Mouse (Mus musculus) WW6 (cell line): ENCODE data around the gene Mfap3l.
"Not testable (repeated sequence)": the region's sequence is repeated elsewhere in the genome, so short reads cannot be mapped to it uniquely, and the experiment has no call there.

Experiments used
- DNase-seq: peaks from one replicate; pipeline ENCODE4 v3.0.0-alpha.2; 2013; ENCODE audit warnings: low read depth, low spot score

Gene Mfap3l

DNA sequence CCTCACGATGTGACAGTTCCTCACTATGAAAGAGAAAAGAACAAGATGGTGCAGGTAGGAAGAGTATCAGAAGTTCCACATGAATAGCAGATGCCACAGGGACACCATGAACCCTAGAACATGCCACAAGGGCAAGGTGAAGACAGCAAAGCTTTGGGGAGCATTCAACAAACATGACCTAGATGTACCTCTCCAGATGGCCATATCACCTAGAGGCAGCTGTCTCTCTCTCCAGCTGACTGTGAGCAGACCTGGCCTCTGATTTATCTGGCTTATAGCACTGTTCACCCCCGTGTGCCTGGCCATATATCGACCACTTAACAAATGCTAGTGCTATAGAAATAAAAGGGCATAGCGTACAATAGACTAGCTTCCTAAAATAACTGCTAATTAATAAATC is 17.5 kb downstream of the Mfap3l start:
- DNase-seq: no peak

DNA sequence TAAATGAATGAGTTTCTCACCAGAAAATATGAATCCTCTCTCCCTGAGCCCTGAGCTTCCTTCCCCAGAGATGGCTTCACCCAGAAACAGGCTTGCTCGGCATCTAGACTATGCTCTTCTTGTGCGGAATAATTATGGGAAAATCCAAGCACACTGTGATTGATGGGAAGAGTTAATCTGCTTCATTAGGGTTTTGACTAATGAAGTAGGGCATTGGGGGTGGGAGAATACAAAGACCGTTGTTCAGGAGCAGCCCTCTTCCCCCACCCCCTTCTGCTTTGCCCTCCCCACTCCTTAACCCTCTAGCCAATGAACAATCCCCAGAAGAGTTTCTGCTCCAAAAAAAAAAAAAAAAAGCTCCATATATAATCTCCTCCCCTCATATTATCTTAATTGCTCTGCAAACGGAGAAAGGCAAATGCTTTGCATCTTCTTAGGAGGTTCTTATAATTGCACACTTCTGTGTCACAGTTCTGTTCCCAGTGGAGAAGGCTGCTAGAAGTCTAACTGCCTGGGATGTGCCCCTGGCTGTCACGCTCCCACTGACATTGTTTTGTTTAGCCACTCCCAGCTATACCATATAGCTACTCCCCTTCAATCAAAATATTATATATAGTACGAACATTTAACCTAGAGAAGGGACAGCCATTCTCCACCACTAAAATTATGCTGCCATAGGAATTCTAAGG is 24.9 kb downstream of the Mfap3l start:
- no peak for DNase-seq

DNA sequence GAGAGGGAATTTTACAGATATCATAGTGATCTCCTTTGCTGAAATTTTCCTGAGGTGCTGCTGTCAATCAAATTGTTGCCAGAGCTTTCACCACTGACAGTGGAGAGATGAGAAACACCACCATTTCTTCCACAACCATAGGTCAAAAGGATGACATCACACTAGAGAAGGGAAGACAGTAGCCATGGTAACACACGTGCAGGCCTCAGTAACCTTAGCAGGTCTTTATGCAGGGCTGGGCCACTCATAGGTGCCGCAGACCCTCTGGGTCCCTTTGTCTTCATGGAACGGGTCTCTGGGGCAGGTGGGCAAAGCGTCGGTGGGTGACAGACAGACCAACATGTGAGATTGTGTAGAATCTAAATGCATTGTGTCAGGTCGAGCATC is 25.5 kb downstream of the Mfap3l start:
- DNase-seq: no peak

DNA sequence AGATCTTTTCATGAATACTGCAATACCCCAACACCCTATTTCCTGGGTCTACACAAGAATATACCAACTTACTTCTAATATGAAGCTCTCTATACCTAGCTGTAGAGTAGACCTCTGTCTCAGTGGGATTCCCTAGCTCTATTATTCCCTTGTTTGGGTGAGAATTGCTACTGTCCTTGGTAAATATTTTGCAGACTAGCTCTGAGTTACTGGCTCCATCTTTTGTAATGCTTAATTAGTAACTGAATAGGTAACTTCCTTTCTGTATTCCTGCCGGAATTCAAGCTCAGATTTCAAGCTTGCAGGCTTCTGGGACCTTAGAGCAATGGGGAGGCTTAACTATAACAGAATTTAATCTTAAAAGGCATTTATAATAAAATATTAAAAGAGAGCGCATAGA is 26.1 kb downstream of the Mfap3l start:
- DNase-seq: not testable (repeated sequence)

DNA sequence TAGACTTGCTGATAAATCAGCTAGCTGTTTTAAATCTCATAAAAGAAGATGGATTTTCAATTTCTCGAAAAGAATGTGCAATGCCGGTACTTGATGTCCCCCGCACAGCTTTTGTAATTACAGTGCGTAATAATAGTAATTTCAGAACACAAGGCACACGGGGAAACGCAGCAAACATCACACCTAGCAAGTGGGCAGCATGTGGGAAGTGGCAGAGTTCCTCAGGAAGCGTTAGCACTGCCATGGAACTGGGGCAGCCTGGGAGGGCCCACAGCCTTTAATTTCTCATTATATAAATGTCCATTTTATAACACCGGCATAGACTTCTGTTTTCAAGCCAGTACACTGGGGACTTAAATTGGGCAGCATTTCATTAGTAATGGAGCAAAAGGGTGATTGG is 27.1 kb downstream of the Mfap3l start:
- DNase-seq: no peak

DNA sequence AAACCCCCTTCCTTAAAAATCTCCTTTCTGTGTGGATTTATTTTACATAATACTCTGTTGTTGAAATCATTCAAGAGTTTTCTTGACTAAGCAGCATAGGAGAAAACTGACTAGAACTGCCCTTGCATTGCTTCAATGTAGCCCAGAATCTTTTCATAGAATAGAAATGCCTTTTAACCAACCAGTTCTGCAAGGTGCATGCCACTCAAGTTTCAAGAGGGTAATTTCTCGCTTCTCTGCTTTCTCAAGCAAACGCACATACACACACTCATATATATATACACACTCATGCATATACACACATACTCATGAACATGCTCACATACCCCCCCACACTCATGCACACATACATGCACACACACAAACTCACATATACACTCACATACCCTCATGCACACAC is 28.6 kb downstream of the Mfap3l start:
- no peak for DNase-seq

DNA sequence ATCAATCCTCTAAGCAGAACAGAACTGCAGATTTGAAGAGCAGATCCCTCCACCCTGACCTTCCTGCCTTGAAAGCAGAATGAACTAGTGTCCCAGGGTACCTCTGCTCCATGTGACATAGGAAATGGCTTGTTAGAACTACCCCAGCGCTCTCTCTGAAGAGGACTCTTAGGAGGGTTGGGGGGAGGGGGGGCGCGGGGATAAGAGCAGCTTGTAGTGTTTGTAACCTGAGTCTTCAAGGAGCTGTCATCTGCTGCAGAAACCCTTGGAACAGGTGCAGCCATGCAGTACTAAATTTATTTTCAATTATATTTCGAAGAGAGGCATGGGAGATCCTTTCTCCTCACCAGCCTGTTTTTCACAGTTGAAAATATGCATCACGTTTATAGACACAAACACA is 30.9 kb downstream of the Mfap3l start:
- no peak for DNase-seq

DNA sequence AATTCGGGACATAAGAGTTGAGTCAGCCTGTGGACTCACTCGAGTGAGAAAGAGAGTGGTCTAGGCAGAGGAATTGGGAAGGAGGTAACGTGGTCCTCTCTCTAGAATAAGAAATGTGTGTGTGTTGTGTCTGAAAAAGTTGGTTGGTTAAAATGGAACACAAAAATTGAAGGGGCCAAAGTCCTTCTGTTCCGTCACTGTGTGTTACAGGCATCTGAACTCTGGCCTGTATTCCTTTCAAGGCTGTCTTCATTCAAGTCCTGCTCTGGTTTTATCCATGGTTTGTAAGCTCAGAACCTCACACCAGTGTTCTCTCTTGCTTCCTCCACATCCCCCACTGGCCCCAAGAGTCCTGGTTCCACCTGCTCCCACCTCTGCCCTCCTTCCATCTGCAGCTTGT is 33.2 kb downstream of the Mfap3l start:
- DNase-seq: no peak

DNA sequence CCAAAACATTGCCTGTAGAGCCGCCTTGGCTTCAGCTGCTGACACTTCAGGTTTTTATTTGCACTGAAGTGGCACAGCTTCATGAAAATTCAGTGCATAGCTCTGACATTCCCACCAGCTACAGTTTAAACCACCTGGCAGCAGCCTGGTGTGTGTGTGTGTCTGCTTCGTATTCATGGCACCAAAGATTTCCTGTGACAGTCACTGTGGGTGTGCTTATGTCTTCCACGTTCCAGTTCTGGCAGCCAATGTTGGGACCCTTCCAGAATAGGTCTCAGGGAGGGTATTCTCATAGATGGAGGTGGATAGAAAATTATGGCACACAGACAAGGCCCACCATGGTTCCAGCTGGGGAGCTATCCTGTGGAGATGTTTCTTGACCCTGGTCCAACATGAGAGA is 34.2 kb downstream of the Mfap3l start:
- no peak for DNase-seq

DNA sequence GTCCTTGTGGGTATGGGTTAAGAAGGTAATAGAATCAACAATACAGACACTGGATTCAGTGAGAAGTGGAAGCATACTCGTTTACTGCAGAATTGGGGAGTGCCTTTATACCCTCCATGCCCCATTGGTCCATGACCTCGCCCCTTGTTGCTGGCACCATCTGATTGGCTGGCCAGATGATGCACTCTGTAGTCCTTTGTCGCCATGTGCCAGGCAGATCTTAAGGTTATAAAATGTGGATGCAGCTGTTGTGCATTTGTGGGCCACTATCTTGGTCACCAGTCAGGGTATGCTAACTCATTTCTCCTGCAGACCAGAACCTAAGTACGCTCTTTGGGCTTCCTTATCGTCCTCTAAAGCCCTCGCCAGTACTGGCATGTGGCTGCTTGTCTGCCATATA is 46.0 kb downstream of the Mfap3l start:
- DNase-seq: no peak

DNA sequence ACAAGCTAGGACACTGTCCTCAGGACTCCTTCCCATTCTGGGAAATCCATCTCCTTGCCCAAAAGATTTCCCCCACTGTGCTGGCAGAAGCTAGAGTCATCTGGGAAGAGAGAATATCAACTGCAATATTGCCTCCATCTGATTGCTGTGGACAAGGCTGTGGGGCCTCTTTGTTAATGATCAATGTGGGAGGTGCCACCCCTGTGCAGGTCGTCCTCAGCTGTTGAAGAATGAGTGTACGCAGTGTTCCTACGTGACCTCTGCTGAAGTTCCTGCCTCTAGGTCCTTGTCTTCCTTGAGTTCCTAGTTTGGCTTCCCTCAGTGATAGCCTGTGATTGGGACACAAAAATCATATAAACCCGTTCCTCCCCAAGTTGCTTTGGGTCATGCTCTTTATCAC is 49.2 kb downstream of the Mfap3l start:
- DNase-seq: no peak

DNA sequence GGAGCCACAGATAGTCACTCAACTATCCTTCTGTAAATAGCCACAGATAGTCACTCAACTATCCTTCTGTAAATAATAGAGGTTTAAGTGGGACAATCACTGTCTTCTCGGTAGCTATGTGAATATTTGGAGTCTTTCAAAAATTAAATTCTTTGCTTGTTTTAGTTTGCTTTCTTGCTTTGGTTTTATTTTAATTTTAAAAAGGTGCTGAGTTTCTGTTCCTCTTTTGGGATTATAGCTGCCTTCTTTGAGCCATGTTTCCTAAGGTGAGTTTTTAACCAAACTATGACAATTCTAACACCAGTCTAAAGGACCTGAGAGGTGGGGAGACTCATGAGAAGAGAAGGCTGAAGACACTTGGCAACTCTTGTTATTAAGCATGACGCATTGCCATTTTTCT is 49.7 kb downstream of the Mfap3l start:
- no peak for DNase-seq

DNA sequence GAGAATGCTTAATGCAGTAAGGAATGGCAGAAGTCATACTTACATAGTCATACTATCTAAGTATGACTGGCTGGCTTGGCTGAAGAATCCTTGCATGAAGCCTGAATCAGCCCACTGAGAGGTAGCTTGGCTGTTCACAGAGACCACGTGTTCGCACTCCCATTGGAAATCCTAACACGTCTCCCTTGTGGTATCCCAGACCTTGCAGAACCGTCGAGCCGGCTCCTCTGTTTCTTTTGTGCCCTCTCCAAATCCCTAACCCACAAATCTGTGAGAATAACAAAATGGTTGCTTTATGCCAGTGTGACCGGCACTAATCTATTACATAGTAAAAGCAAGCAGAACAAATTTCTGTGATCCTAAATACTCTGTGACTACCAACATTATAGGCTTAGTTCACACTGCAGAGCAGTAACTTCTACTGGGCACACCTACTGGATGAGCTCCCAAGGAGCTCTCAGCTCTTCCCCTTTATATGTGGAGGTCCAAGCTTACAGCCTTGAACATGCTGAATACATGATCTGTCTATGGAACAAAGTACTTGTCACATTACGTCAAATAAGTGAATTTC is 79.0 kb downstream of the Mfap3l start:
- no peak for DNase-seq

DNA sequence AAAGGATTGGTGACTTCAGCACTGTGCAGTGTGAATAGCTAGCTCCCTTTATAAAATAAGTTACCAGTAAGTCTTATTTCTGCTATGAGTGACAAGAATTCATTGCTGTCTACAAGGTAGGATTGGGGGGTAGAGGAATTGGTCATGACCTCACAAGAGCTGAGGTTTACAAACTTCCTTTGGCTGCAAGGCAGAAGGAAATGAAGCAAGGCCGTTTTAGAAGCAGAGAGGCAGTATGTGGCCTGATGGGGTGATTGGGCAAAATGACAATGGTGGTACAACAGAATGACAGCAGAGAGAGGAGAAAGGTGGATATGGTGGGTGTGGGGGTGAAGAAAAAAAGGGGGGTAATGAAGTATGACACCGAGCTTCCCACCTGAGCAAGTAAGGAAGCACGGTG is 82.1 kb downstream of the Mfap3l start:
- no peak for DNase-seq

DNA sequence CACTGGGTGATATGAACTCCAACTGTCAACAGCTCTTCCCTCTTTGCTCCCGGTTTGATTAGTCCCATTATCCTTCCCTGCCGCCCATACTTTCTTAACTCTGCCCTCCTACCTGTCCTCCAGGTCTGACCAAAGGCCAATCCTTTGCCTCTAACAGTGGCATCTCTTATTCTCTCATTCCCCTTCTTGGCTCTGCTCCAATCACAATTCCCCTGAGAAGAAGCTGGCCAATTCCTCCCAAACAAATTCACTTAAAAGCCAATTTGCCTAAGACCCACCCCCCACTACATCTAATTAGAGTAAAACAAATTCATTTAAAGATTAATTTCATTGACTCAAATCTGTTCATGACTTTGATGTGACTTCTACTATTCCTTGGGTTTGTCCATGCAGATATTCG is 86.1 kb downstream of the Mfap3l start:
- DNase-seq: no peak
